Mouse (Mus musculus): ENCODE data around the gene Plin3.

DNA sequence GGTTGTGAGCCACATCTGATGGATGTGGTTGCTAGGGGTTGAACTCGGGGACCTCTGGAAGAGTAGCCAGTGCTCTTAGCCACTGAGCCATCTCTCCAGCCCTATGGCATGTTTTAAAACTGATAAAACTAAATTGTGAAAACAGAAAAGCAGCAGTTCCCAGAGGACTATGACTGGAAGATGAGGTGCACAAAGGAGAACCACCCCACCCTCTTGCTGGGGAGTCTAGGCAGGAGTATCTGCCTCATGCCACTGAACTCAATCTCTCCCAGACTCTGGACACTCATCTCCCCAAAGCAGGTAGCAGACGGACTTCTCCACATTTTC is 15.1 kb downstream of the Plin3 start:
- TF ChIP-seq CTCF (IDR thresholded peaks at IDR 0.05; ENCODE audit: low read depth): no peak
- TF ChIP-seq EP300 (IDR thresholded peaks at IDR 0.05; ENCODE audit: low read depth): no peak
